Mouse (Mus musculus) heart, postnatal 14 days (tissue): Measurements from ENCODE around the gene Sgsm1. TPM values are rescaled to one million over a fixed set of nuclear protein-coding genes. Genes with fewer than 3 reads are reported as not detected.

ENCODE experiments used
- DNase-seq, 2 experiments: peaks; one replicate each; pipeline ENCODE4 v3.0.0; 2021 to 2022
- intact Hi-C: fragments of 180-260 bp; cut with DNase I; formaldehyde crosslinking; loops from one replicate; pipeline ENCODE4 v1.15.1; 2025
- total RNA-seq, 2 experiments: library from RNA; stranded (reverse); gene quantifications; 2 replicates each; pipeline ENCODE4 v1.2.3; 2021

Gene Sgsm1
- total RNA-seq, 2 experiments from 2014 or later, result 0.60 to 0.63 TPM

DNA sequence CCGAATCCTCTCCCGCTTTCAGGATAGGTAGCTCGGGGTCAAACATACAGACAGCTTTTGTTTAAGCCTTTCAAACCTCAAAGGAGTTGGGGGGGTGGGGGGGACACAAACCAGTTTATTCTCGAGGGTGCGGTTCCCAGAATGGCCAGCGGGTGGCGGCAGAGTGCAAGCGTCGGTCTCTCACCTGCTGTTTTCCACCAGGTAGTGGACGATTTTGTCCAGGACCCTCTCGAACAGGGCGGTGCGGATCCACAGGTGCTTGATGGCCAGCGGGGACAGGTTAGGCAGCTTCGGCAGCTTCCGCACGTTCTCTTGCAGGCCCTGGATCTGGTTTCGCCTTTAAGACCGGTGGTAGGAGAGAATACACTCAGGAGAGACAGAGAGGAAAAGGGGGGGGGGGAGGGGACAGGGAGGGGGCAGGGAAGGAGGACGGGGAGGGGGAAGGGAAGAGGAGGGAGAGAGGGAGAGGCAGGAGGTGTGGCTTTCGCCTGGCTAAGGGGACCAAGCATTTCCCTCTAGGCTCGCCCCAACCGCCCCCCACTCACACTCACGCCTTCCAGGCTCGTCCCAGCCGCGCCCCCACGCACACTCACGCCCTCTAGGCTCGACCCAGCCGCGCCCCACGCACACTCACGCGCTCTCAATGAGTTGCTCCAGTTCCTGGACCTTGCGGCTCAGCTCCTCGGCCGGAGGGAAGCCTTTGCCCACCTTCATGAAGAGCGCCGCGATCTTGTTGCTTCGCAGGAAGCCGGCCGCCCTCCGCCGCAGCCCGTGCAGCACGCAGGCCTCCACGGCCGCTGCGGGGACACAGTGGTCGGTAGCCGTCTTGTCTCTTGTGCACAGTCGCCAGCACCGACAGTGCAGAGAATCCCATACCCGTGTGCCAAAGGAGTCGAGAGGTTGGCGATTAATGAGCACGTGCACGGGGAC, 23.7 kb downstream of the Sgsm1 start:
- intact Hi-C loops, result no loop called here
- peak; percentile 40 to 58 for DNase-seq

DNA sequence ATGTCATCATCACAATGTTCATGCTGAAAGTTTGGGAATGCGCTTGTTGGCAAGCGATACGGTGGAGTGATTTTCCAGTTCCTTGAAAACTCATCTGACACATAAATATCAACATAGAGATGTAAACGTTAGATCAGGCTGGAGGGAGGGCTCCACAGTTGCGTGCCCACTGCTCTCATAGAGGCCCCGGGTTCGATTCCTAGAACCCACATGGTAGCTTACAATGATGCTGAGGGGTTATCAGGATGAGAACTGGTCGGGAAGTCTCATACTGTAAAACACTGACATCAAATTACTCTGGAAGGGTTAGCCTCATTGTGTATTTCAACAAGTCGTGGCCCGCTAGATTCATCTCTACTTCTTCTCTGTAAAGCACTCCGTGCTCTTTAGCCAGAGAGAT, 24.5 kb downstream of the Sgsm1 start:
- intact Hi-C loops, result no loop called here
- DNase-seq, result no peak

DNA sequence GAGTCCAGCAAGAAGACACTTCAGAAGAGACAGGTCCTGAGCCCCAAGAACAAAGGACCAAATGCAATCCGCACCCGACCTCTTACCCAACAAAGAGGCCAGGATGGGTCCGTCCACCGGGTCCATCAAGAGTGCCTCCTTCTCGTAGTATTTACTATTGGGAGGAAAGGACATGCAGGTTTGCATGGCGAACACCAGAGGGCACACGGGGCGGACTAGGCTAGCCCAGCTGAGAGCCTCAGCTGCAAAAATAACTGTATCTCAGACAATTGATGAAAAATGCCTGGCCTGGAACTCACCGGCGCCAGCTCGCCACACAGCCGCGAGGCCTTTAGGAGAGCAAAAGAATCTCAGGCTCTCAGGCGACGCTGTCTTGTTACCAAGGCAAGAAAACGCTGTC, 25.0 kb downstream of the Sgsm1 start:
- no peak for DNase-seq
- intact Hi-C loops, result no loop called here

DNA sequence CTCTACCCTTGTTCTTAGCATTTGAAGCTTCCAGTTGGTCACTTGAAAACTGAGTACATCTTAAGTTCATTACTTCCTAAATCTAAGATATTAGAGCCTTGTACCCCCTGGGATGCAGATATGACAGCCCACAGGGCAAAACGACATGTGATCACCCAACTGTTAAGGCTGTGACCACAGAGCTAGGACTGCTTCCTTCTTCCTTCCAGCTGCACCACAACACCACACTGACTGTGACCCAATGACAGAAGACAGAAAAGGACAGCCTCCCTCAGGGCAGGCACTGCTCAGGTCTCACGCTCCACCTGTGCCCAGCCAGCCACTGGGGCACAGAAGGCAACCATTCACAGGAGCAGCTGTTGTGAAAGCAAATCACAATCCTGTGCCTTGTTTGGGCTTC, 26.9 kb downstream of the Sgsm1 start:
- DNase-seq, result no peak
- intact Hi-C loops, result no loop called here

DNA sequence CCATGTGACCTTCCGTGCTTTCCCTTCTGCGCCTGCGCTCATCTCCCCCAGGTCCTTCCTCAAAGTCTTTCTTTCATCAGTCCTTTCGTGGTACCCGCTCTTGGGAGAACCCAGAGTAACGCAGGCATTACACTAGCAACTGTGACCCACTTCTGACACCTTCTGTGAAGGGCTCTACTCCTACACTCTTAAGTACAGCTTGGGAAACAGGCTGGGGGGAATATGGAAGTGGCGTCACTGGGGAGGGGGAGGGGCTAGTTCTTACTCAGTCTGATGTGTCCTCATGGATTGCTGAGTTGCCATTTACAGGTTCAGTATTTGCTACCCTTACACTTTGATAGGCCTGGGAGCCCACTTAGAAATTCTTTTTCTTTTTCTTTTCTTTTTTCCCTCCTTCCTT, 29.0 kb downstream of the Sgsm1 start:
- intact Hi-C loops, result no loop called here
- no peak for DNase-seq

DNA sequence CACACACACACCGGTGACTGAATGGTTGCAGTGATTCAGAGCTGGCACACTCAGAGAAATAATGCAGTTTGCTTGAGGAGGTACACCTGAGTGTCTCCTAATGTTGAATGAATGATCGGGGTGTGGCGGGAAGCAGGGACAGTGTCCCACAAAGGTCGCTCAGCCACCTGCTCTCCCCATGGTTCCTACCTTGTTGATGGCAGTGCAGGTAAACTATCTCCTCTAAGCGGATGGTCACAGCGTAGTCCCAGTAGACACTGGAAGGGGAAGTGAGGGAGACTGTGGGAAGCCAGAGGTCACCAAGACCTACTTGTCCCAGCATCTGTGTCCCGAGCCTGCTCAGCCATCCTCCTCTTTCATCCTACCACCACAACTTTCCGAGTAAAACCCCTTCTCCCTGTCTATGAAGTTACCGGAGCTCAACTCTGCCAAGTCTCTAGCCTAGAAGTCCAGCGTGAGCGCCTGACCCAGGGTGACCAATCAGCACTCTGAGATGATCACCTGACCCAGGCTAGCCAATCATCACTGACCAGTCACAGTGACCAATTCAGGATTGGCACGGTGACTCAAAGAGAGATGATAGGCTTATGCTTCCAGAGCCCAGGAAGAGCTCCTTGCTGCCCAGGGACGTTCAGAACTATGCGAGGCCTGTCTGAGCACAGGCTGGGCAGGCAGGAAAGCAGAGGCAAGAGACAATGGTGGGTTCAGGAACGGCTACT, 30.3 kb downstream of the Sgsm1 start:
- intact Hi-C loops, result no loop called here
- no peak for DNase-seq

DNA sequence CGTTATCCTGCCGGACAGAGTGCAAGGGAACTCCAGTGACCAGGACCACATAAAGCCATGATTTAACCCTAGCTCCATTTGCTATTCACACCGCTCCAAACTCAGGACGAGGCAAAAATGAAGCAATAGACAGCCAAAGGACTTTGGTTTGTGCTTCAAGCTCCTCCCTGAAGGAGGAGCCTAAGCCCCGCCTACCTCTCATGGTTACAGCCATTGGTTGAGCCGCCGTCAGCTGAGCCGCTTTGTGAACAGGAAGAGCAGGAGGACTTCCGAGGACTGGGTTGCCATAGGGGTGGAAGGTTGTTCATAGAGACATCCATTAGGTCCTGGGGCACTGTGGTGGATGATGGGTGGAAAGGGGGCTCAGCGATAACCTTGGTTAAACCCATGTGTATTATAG, 34.7 kb downstream of the Sgsm1 start:
- DNase-seq, result no peak

DNA sequence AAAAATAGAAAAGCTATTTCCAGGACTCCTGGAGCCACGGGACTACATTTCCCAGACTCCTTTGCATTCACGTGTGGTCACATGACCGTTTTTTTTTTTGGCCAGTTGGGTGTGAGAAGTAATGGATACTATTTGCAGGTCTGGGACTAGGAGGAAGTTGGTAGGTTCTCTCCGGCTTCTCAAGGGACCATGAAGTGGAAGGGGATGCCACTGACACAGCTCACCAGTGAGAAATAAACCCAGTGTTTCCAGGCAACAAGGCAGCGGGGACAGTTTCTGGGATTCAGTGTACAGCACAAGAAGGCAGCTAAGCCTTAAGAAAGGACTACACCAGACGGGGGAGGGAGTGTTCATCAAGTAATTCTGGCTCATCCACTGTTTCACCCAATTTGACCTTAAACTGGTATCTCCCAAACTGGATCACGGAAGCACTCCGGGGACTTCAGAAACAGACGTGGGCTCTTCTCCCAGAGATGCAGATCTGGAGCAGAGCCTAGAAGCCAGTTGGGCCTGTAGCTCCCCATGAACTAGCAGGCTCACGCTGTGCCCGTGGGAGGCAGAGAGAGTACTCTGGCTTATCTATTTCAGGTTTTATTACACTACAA, 39.3 kb downstream of the Sgsm1 start:
- peak in 1 of 2 experiments; percentile 25 for DNase-seq
- intact Hi-C loops, result no loop called here

More for the DNA sequence above, 34.7 kb downstream of the Sgsm1 start:
- intact Hi-C loops, result no loop called here

DNA sequence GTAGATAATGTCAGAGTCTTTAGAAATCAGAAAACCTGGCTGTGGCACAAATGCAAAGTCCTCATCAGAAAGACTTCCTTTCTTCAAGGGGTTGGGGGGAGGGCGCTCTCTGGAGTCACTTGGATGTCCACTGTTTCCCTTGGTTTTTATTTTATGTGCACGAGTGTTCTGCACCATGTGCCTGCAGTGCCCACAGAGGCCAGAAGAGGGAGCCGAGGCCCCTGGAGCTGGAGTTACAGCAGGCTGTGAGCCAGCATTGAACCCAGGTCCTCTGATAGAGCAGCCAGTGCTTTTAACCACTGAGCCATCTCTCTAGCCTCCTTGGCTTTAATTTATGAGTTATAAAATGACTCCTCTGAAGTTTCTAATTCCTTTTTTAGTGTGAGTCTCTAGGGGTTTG, 40.5 kb downstream of the Sgsm1 start:
- intact Hi-C loops, result no loop called here
- no peak for DNase-seq

DNA sequence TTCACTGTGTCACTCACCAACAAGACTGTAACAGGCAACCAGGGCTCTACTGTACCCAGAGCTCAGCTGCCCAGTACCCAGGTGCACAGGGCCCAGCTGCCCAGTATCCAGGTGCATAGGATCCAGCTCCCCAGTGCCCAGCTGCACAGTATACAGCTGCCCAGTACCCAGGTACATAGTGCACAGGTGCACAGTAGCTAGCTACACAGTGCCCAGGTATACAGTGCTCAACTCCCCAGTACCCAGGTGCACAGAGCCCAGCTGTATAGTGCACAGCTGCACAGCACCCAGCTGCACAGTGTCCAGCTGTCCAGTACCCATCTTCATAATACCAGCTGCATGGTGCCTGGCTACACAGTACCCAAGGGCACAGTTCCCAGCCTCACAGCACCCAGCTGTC, 42.3 kb downstream of the Sgsm1 start:
- DNase-seq, result no peak
- intact Hi-C loops, result no loop called here

DNA sequence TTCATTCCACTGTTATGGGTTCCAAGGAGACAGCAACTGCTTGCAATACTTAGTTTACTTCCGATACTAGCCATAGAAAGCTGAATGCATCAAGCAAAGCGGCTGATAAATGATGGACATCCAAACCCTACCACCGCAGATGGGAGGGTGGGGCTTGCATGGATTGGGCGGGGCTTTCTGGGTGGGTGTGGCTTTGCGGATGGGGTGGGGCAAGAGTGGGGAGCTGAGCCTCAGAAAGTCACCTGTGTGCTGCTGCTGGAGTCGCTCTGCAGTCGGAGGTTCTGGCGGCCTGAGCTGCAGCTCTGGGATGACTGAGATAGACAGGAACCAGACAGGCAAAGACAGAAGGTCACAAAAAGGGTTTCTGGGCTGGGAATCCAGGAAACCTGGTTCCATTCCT, 44.9 kb downstream of the Sgsm1 start:
- intact Hi-C loops, result no loop called here
- DNase-seq, result no peak

DNA sequence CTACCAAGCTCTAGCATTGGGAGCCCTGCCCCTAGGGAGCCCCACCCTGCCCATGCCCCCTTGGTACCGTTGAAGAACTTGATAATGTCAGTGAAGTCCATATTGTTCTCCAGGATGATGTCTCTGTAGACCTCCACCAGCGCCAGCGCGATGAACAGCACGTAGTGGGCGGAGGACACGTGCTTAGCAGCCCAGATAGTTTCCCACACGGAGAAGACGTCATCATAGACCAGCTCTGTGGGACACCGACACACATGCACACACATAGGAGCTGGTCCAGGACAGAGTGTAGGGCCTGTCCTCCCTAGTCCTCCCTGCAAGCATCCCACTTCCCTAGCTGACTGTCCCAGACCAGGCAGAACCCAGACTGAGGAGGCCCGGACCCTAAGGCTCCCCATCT, 59.8 kb downstream of the Sgsm1 start:
- intact Hi-C loops, result no loop called here
- DNase-seq, result no peak

DNA sequence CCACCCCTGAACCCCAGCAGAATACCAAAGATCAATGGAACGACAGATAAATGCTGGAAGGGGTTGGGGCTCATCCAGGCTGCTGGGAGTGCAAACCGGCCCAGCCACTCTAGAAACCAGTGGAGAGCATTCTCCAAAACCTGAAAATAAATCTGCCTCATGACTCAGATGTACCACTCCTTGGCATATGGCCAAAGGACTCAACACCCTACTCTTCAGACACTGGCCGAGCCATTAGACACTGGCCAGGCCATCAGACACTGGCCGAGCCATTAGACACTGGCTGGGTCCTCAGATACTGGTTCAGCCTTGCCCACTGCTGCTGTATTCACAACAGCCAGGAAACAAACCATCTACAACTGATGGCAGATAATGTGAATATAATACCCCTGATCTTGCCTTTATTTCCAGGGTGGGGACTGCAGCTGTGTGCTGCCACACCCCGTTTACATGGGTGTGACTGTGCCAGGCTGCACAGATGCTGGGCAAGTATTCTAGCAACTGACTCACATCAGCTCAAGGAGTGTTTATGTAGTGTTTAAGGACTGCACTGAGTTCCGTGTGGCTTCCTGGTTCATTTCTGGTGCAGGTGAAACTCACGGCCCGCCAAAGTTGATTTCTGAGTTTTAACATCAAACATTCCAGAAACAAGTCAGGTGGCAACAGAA, 61.2 kb downstream of the Sgsm1 start:
- DNase-seq, result no peak
- intact Hi-C loops, result no loop called here

DNA sequence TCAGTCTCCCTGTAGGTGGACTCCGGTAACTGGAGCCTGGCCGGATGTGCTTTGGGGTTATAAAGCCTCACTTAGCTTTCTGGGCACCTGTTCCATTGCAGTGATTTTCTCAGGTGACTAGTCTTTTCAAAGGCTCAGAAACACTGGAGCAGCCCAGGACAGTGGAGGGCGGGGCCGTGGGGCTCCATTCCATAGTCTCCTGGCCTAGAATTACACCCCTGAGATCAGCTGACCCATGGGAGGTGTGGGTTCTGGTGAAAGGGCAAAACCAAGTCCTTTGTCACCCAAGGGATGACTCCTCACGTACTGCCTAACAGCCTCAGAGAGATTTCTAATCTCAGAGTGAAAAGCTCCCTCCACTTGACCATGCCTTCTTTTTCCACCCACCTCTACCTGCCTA, 80.4 kb downstream of the Sgsm1 start:
- no peak for DNase-seq
- intact Hi-C loops, result no loop called here

DNA sequence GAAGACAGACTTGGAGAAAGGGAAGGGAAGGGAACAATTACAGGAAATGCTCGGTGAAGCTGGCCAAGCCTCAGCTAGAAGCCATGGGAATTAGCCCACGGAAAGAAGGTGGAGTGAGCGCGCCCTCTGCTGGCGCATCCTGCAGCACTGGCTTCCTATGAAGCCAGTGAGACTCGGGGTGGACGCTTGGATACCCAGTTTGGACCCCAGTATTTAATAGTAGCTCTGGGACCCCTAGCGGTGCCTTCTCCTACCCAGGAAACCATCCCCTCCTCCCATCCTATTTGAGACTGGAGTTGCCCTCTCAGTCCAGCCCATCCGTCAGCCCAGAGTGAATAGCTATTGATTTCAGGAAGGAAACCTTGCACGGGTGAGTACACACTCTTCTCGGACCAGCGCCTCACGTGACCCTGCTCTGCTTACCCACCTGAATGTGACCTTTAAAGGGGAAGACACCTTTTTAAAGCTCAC, 83.9 kb downstream of the Sgsm1 start, which contains the start of gene Tmem211:
Gene Tmem211 (plus strand): TSS at position 278 of the 471 bp plus-strand sequence.
- peak; percentile 89 to 92 for DNase-seq
- intact Hi-C loops, result loop anchor here (1.0 to 2.0 kb wide), 2 partner anchors 46 to 128 kb away; no protein-coding TSS in a partner anchor

DNA sequence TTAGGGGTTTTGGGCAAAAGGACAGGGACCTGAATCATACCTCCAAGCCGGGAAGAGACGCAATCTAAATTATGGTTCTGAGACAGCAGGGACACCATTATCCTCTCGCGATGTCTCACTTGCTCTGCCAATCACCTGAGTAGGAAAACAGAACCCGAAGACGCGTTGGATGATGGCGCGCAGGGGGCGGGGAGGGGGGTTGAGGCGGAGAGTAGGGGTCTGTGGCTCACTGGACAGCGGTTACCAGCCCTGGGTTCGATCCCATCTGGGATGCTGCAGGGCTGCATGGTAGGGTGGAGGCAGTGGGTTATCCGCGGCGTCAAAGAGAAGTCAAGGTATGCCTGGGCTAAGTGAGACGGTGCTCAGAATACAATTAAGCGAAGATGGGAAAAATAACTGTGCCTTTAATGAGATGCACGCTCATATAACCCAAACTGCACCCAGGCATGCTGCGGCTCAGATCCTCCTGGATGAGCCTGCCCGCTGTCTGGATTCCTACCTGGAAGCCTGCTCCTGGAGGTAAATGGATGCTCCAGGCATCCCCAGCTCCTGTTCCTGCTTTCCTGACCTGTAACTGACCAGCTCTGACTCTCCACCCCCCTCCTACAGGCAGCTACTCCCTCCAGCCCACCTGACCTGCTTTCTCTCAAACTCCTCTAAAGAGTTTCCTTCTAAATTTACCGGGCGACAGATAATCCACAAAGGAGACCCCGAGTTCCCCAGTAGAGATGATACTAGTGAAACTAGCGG, 84.7 kb downstream of the Sgsm1 start:
- intact Hi-C loops, result loop anchor here (1.0 to 2.0 kb wide), 2 partner anchors 46 to 127 kb away; no protein-coding TSS in a partner anchor
- no peak for DNase-seq

DNA sequence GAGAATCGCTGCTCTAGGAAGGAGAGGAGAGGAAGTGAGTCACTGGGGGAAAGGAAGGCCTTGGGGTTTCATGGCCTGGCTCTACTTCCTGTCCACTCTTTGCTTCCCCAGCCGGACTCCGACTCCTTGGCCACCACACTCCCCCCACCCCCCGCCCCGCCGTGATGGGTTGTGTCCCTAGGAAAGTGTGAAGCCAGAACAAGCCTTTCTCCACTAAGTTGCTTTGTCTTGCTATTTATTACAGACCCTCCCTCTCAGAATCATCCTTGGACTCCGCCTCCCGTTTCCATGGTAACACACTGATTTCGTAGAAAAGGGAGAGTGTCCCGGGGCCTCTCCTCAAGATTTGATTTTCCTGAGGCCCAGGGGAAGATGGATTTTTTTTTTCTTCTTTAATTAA, 85.3 kb downstream of the Sgsm1 start:
- intact Hi-C loops, result no loop called here
- no peak for DNase-seq

DNA sequence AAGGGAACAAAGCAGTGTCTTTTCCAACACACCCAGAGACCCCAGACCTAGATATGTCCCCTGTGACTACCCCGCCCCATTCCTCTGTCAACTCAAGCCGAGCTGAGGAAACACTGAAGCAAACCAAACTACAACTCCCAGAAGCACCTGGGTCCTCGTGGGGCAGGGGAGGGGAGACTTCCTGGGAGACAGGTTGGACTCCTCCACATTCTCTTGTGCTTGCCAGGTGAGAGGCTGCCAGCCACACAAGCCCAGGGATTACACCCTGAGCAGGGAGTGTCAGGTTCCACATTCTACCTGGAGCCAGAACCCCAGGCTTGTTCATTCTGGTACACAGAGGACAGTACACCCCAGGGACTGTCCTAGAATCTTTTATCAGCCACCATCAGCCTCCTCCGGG, 86.7 kb downstream of the Sgsm1 start:
- intact Hi-C loops, result loop anchor here (1.0 kb wide), 1 partner anchor 17 kb away; no protein-coding TSS in a partner anchor
- DNase-seq, result no peak

DNA sequence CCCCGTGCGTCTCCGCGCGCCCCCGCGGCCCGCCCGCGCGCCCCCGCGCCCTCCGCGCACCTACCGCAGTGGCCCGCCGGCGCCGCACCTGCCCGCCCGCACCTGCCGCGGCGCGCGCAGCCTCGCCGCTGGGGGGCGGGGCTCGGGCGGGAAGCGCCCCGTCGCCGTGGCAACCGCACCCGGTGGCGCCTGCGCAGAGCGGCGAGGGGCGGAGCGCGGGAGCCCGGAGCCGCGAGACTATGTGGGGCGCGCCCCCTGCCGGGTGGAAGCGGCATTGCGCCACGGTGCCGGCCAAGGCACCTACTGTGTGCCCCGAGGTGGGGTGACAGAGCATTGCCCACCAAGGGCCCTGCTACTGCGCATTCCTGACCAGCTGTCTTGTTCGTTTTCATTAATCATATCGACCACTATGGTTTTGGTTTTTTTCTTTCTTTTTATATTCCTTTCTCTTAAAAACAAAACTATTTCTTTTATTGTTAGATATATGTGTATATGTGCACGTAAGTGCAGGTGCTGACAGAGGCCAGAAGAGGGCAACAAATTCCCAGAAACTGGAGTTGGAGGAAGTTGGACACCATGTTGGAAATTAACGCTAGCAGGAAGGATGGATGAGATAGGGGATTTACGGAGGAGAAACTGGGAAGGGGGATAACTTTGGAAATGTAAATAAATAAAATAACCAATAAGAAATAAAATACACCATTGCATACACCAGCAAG, 89.3 kb downstream of the Sgsm1 start, which contains the start of gene 2900026A02Rik:
Gene 2900026A02Rik (minus strand): TSS at position 90 of the 719 bp plus-strand sequence.
- intact Hi-C loops, result loop anchor here (1.0 kb wide), 1 partner anchor 41 kb away; no protein-coding TSS in a partner anchor
- DNase-seq, result peak; percentile 93 to 94
